Mouse (Mus musculus) urinary bladder, postnatal 25 days (tissue): ENCODE measurements around the gene Patl1.
A peak's percentile ranks its signal among the peaks of the same experiment; 100 is the strongest.
"Not testable (repeated sequence)": the region's sequence is repeated elsewhere in the genome, so short reads cannot be mapped to it uniquely, and the experiment has no call there.

Source experiments
- DNase-seq: peaks from one replicate; pipeline ENCODE4 v3.0.0; 2022; ENCODE audit warnings: low spot score

The Patl1 gene

GRCm38 (mm10) chr19:11966201-11966636 is 54.0 kb downstream of the Patl1 start:
- peak; percentile 18 for DNase-seq

- no peak for DNase-seq
Measured at GRCm38 (mm10) chr19:11969155-11970050, 57.2 kb downstream of the Patl1 start.

- DNase-seq: no peak
Measured at GRCm38 (mm10) chr19:11973511-11974222, 61.5 kb downstream of the Patl1 start.

GRCm38 (mm10) chr19:11974223-11974540 is 62.0 kb downstream of the Patl1 start:
- DNase-seq: no peak

- DNase-seq: no peak
Measured at GRCm38 (mm10) chr19:11975683-11976082, 63.5 kb downstream of the Patl1 start.

- no peak for DNase-seq
Measured at GRCm38 (mm10) chr19:11977363-11977762, 65.2 kb downstream of the Patl1 start.

- no peak for DNase-seq
Measured at GRCm38 (mm10) chr19:11980471-11980870, 68.3 kb downstream of the Patl1 start.

GRCm38 (mm10) chr19:11984614-11985013 is 72.4 kb downstream of the Patl1 start:
- not testable (repeated sequence) for DNase-seq

- no peak for DNase-seq
Measured at GRCm38 (mm10) chr19:11987841-11988240, 75.6 kb downstream of the Patl1 start.

- no peak for DNase-seq
Measured at GRCm38 (mm10) chr19:11989334-11989733, 77.1 kb downstream of the Patl1 start.

- DNase-seq: no peak
Measured at GRCm38 (mm10) chr19:11992034-11992433, 79.8 kb downstream of the Patl1 start.

- no peak for DNase-seq
Measured at GRCm38 (mm10) chr19:11992441-11993029, 80.3 kb downstream of the Patl1 start.
